Mouse (Mus musculus) heart, postnatal 25 days (tissue): Measurements from ENCODE around the gene 1700093K21Rik. TPM values are rescaled to one million over a fixed set of nuclear protein-coding genes. Genes with fewer than 3 reads are reported as not detected.
"Not testable (repeated sequence)": the region's sequence is repeated elsewhere in the genome, so short reads cannot be mapped to it uniquely, and the experiment has no call there.

ENCODE experiments used
- DNase-seq: peaks from one replicate; pipeline ENCODE4 v3.0.0; 2022; ENCODE audit warnings: low spot score
- intact Hi-C: fragments of 180-260 bp; cut with DNase I; formaldehyde crosslinking; loops from one replicate; pipeline ENCODE4 v1.15.1; 2025
- total RNA-seq, 2 experiments: library from RNA; stranded (reverse); gene quantifications; 2 replicates each; pipeline ENCODE4 v1.2.3; 2021

1700093K21Rik gene
- not detected for total RNA-seq

GRCm38 (mm10) chr11:23520473-23521205 lies at the start of gene 1700093K21Rik:
Gene 1700093K21Rik (minus strand): TSS chr11:23521155.
- intact Hi-C loops: no loop called here
- no peak for DNase-seq

- intact Hi-C loops: no loop called here
- no peak for DNase-seq
Observed at GRCm38 (mm10) chr11:23570130-23570529, 49.2 kb upstream of the 1700093K21Rik start.

- peak; percentile 4 for DNase-seq
- intact Hi-C loops: loop anchor here (10.0 kb wide), 1 partner anchor 581 kb away; the partner anchor contains the start of genes Commd1 and Gm28048
Observed at GRCm38 (mm10) chr11:23565761-23566160, 44.8 kb upstream of the 1700093K21Rik start.

GRCm38 (mm10) chr11:23557039-23557630 lies 36.2 kb upstream of the 1700093K21Rik start:
- no peak for DNase-seq
- intact Hi-C loops: no loop called here

GRCm38 (mm10) chr11:23537446-23537845 lies 16.5 kb upstream of the 1700093K21Rik start:
- no peak for DNase-seq
- intact Hi-C loops: no loop called here

GRCm38 (mm10) chr11:23518981-23519380 lies 2.0 kb downstream of the 1700093K21Rik start:
- no peak for DNase-seq
- intact Hi-C loops: no loop called here

GRCm38 (mm10) chr11:23515315-23515714 lies 5.6 kb downstream of the 1700093K21Rik start:
- no peak for DNase-seq
- intact Hi-C loops: no loop called here

- intact Hi-C loops, DNase-seq: not testable (repeated sequence)
Observed at GRCm38 (mm10) chr11:23514785-23515184, 6.2 kb downstream of the 1700093K21Rik start.

GRCm38 (mm10) chr11:23504801-23505200 lies 16.2 kb downstream of the 1700093K21Rik start:
- intact Hi-C loops, DNase-seq: not testable (repeated sequence)

- intact Hi-C loops: loop anchor here (10.0 kb wide), 2 partner anchors 136 to 514 kb away; partner anchors contain the start of genes 0610010F05Rik, Commd1 and Gm28048
- no peak for DNase-seq
Observed at GRCm38 (mm10) chr11:23498609-23499008, 22.3 kb downstream of the 1700093K21Rik start.

- intact Hi-C loops: loop anchor here (10.0 kb wide), 2 partner anchors 137 to 513 kb away; partner anchors contain the start of genes 0610010F05Rik, Commd1 and Gm28048
Observed at GRCm38 (mm10) chr11:23497718-23498509, 23.0 kb downstream of the 1700093K21Rik start, which contains the start of gene Ahsa2. Gene Ahsa2 (minus strand): TSS chr11:23498030.

GRCm38 (mm10) chr11:23497335-23497717 lies 23.6 kb downstream of the 1700093K21Rik start:
- intact Hi-C loops: loop anchor here (10.0 kb wide), 2 partner anchors 137 to 513 kb away; partner anchors contain the start of genes 0610010F05Rik, Commd1 and Gm28048
- DNase-seq: no peak

More at GRCm38 (mm10) chr11:23497718-23498509, 23.0 kb downstream of the 1700093K21Rik start, which contains the start of gene Ahsa2:
- DNase-seq: peak; percentile 90

- intact Hi-C loops: loop anchor here (10.0 kb wide), 2 partner anchors 138 to 512 kb away; partner anchors contain the start of genes 0610010F05Rik, Commd1 and Gm28048
- no peak for DNase-seq
Observed at GRCm38 (mm10) chr11:23496661-23497060, 24.3 kb downstream of the 1700093K21Rik start.

- DNase-seq: no peak
- intact Hi-C loops: loop anchor here (10.0 kb wide), 2 partner anchors 140 to 510 kb away; partner anchors contain the start of genes 0610010F05Rik, Commd1 and Gm28048
Observed at GRCm38 (mm10) chr11:23495231-23495630, 25.7 kb downstream of the 1700093K21Rik start.

- no peak for DNase-seq
- intact Hi-C loops: loop anchor here (10.0 kb wide), 2 partner anchors 143 to 507 kb away; partner anchors contain the start of genes 0610010F05Rik, Commd1 and Gm28048
Observed at GRCm38 (mm10) chr11:23492048-23492790, 28.7 kb downstream of the 1700093K21Rik start.

- no peak for DNase-seq
- intact Hi-C loops: loop anchor here (10.0 kb wide), 2 partner anchors 145 to 505 kb away; partner anchors contain the start of genes 0610010F05Rik, Commd1 and Gm28048
Observed at GRCm38 (mm10) chr11:23489955-23490354, 31.0 kb downstream of the 1700093K21Rik start.
